Mouse (Mus musculus): ENCODE data around the gene Msi2. TPM values are rescaled to one million over a fixed set of nuclear protein-coding genes. Genes with fewer than 3 reads are reported as not detected.
A peak's percentile ranks its signal among the peaks of the same experiment; 100 is the strongest.

The Msi2 gene
- total and polyA plus RNA-seq, 2 experiments from 2014 or later = 26.9 to 133 TPM

DNA sequence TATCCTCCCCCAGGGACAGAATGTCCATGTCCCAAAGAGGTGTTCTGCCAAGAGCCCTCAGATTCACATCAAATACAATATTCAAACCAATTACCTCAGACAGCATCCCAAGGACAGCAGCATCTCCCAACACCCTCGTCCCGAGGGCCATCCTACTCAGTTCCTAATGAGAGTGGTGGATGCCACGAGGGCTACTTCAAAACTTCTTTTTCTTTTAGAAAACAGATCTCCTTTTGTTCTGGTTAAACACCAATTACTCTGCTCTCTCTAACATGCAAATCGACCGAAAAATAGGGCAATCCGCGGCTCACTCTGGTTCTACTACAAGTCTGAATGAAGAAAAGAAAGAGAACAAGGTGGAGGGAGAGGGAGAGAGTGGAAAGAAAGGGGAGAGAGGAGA, 73.6 kb downstream of the Msi2 start:
- Histone ChIP-seq H3K27ac (ENCODE audit: low read depth, low read length) (peak overlapping the region; percentile 51), H3K4me3 (ENCODE audit: low read depth, low read length) (no peak overlapping the region), H3K36me3 (ENCODE audit: insufficient read depth, low read length) (no peaks in the 10 kb centered on the region), H3K9ac (replicated peaks; ENCODE audit: low read length, poor library complexity, severe bottlenecking) (no peak overlapping the region), H3K4me2 (ENCODE audit: low read depth, low read length, poor library complexity, severe bottlenecking) (no peak overlapping the region), H3K9me3 (ENCODE audit: low read length) (no peaks in the 10 kb centered on the region), H3K27me3 (ENCODE audit: insufficient read depth, low read length) (no peaks in the 10 kb centered on the region), H3K4me1 (ENCODE audit: insufficient read depth, low read length) (peaks cover 14% of the 10 kb centered on the region)
- WGBS = 17% methylated on average over 7 of the region's 7 CpGs
- no peak for ATAC-seq (ENCODE audit: low FRiP score)
- no peak for TF ChIP-seq CTCF (IDR thresholded peaks at IDR 0.05)
- no peak for DNase-seq (ENCODE audit: low spot score)

DNA sequence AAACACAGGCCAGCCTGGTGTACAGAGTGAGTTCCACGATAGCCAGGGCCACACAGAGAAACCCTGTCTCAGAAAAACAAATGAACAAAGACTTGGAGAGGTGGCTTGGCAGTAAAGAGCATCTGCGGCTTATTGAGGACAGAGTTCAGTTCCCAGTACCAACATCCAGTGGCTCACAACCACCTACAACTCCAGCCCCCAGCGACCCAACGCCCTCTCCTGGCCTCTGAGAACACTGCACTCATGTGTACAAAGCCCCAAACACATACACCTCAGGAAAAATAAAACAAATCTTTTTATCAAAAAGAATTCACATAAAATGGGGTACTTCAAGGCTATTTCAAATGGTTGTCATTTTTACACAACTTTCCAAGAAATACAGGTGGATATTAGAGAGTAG, 78.5 kb downstream of the Msi2 start:
- H3K4me2 ChIP-seq (ENCODE audit: low read depth, low read length, poor library complexity, severe bottlenecking) = no peak overlapping the region
- WGBS = 66% methylated on average over 4 of the region's 4 CpGs
- H3K4me1 ChIP-seq (ENCODE audit: insufficient read depth, low read length) = peaks cover 4% of the 10 kb centered on the region; the same call in 1 of the 2 replicates
- peak; percentile 35 for TF ChIP-seq CTCF (IDR thresholded peaks at IDR 0.05)
- no peaks in the 10 kb centered on the region for H3K9me3 ChIP-seq (ENCODE audit: low read length)
- H3K4me3 ChIP-seq (ENCODE audit: low read depth, low read length) = no peak overlapping the region
- ATAC-seq (ENCODE audit: low FRiP score) (no peak), DNase-seq (ENCODE audit: low spot score) (no peak)
- no peak overlapping the region for H3K27ac ChIP-seq (ENCODE audit: low read depth, low read length)
- H3K27me3 ChIP-seq (ENCODE audit: insufficient read depth, low read length) = no peaks in the 10 kb centered on the region
- no peaks in the 10 kb centered on the region for H3K36me3 ChIP-seq (ENCODE audit: insufficient read depth, low read length)
- no peak overlapping the region for H3K9ac ChIP-seq (replicated peaks; ENCODE audit: low read length, poor library complexity, severe bottlenecking)

DNA sequence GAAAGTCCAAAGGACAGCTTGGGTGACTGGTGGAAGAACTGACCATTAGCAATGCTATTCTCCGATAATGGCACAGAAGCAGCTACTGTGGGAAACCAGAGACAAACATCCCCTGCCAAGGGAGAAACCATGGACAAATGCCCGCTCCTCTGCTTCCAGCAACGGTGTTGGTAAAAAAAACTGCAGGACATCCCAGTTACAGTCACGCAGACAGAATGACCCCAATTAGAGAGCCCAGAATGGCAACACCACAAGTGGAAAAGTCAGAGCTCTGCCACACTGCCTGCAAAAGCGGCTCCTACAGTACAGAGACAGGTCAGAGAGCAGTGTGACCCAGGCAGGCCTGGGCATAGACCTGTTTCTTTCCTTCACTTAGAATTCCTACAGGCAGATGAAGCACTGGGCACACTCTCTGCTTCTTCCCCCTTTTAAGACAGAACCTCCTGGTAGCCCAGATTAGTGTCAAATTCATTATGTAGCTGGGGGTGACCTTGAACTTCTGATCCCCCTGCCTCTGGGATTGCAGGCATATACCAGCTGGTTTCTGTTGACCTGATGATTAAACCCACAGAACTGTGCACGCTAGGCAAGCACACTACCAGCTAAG, 79.3 kb downstream of the Msi2 start:
- DNase-seq (ENCODE audit: low spot score) = no peak
- Histone ChIP-seq H3K4me1 (ENCODE audit: insufficient read depth, low read length) (peaks cover 5% of the 10 kb centered on the region; the same call in 1 of the 2 replicates), H3K9ac (replicated peaks; ENCODE audit: low read length, poor library complexity, severe bottlenecking) (no peak overlapping the region), H3K27ac (ENCODE audit: low read depth, low read length) (0 out of 2 replicates have a peak overlapping the region, but pooled peaks have one; percentile 12), H3K4me2 (ENCODE audit: low read depth, low read length, poor library complexity, severe bottlenecking) (no peak overlapping the region), H3K36me3 (ENCODE audit: insufficient read depth, low read length) (no peaks in the 10 kb centered on the region), H3K9me3 (ENCODE audit: low read length) (no peaks in the 10 kb centered on the region), H3K27me3 (ENCODE audit: insufficient read depth, low read length) (no peaks in the 10 kb centered on the region), H3K4me3 (ENCODE audit: low read depth, low read length) (no peak overlapping the region)
- WGBS = 77% methylated on average over 6 of the region's 6 CpGs
- no peak for ATAC-seq (ENCODE audit: low FRiP score)
- TF ChIP-seq CTCF (IDR thresholded peaks at IDR 0.05) = no peak

DNA sequence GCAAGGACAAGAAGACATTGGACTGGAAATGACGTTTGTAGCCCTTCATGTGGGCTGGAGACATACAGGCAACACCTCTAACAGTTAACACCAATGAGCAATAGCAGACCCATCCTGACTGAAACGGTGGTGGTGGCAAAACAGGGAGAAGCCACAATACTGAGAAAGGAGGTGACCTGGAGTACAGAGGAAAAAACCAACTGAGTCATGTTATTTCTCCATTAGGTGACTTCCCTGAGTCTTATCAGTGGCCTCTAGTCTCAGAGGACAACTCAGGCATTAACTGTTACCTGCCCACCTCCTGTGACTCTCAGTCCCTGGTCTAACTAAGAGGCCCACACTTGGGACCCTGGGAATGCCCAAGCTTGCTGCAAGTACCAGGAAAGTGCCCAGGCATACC, 80.1 kb downstream of the Msi2 start:
- 64% methylated on average over 2 of the region's 2 CpGs for WGBS
- 0 out of 2 replicates have a peak overlapping the region, but pooled peaks have one; percentile 12 for H3K27ac ChIP-seq (ENCODE audit: low read depth, low read length)
- TF ChIP-seq CTCF (IDR thresholded peaks at IDR 0.05) = no peak

DNA sequence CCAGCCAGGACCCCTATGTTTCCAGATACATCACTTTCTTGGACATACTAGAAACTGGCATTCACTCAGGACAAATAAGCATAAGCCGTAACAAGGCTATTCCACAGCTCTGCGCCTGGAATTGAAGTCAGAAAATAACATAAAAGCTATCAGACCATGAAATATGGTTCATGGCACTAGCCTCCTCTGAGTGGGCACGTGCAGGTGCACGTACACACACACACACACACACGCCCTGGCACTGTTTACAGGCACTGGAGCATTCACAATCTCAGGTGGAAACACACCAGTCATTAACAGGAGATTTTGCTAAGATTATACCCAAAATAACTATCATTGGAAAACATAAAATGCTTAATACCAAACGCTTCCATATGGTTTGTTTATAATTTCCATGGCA, 81.4 kb downstream of the Msi2 start:
- no peak overlapping the region for H3K9ac ChIP-seq (replicated peaks; ENCODE audit: low read length, poor library complexity, severe bottlenecking)
- no peaks in the 10 kb centered on the region for H3K36me3 ChIP-seq (ENCODE audit: insufficient read depth, low read length)
- no peak for TF ChIP-seq CTCF (IDR thresholded peaks at IDR 0.05)
- H3K27me3 ChIP-seq (ENCODE audit: insufficient read depth, low read length) = no peaks in the 10 kb centered on the region
- WGBS = 78% methylated on average over 6 of the region's 6 CpGs
- no peak overlapping the region for H3K4me3 ChIP-seq (ENCODE audit: low read depth, low read length)
- H3K4me1 ChIP-seq (ENCODE audit: insufficient read depth, low read length) = peaks cover 5% of the 10 kb centered on the region; the same call in 1 of the 2 replicates
- 0 out of 2 replicates have a peak overlapping the region, but pooled peaks have one; percentile 3 for H3K27ac ChIP-seq (ENCODE audit: low read depth, low read length)
- ATAC-seq (ENCODE audit: low FRiP score) (no peak), DNase-seq (ENCODE audit: low spot score) (no peak)
- H3K4me2 ChIP-seq (ENCODE audit: low read depth, low read length, poor library complexity, severe bottlenecking) = no peak overlapping the region
- no peaks in the 10 kb centered on the region for H3K9me3 ChIP-seq (ENCODE audit: low read length)

More for the DNA sequence above, 80.1 kb downstream of the Msi2 start:
- ATAC-seq (ENCODE audit: low FRiP score) (no peak), DNase-seq (ENCODE audit: low spot score) (no peak)
- H3K36me3 ChIP-seq (ENCODE audit: insufficient read depth, low read length) = no peaks in the 10 kb centered on the region
- H3K4me1 ChIP-seq (ENCODE audit: insufficient read depth, low read length) = peaks cover 5% of the 10 kb centered on the region; the same call in 1 of the 2 replicates
- H3K27me3 ChIP-seq (ENCODE audit: insufficient read depth, low read length) = no peaks in the 10 kb centered on the region
- H3K9ac ChIP-seq (replicated peaks; ENCODE audit: low read length, poor library complexity, severe bottlenecking) = no peak overlapping the region
- no peaks in the 10 kb centered on the region for H3K9me3 ChIP-seq (ENCODE audit: low read length)
- H3K4me3 ChIP-seq (ENCODE audit: low read depth, low read length) = no peak overlapping the region
- H3K4me2 ChIP-seq (ENCODE audit: low read depth, low read length, poor library complexity, severe bottlenecking) = no peak overlapping the region

DNA sequence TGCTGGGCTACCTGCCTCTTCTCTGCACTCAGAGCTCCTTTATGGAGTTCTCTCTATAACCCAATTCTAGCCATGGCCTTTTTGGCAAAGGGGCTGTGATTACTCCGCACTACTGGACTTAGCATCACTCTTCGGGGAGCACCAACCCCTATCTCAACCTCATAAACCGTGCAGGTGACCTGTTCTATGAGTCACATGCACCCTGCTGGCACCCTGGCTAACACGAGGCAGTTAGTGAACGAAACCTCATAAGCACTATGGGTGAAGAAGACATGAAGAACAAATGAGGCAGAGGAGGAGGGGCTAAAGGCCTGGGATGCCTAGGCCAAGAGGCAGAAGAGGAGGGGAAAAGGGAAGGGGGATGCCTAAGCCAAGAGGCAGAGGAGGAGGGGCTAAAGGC, 82.0 kb downstream of the Msi2 start:
- no peak for DNase-seq (ENCODE audit: low spot score)
- H3K9ac ChIP-seq (replicated peaks; ENCODE audit: low read length, poor library complexity, severe bottlenecking) = no peak overlapping the region
- no peak for TF ChIP-seq CTCF (IDR thresholded peaks at IDR 0.05)
- 0 out of 2 replicates have a peak overlapping the region, but pooled peaks have one; percentile 3 for H3K27ac ChIP-seq (ENCODE audit: low read depth, low read length)
- H3K4me1 ChIP-seq (ENCODE audit: insufficient read depth, low read length) = peaks cover 5% of the 10 kb centered on the region; the same call in 1 of the 2 replicates
- H3K27me3 ChIP-seq (ENCODE audit: insufficient read depth, low read length) = no peaks in the 10 kb centered on the region
- no peak overlapping the region for H3K4me3 ChIP-seq (ENCODE audit: low read depth, low read length)
- ATAC-seq (ENCODE audit: low FRiP score) = no peak
- no peaks in the 10 kb centered on the region for H3K9me3 ChIP-seq (ENCODE audit: low read length)
- WGBS = 86% methylated on average over 5 of the region's 5 CpGs
- H3K36me3 ChIP-seq (ENCODE audit: insufficient read depth, low read length) = no peaks in the 10 kb centered on the region
- no peak overlapping the region for H3K4me2 ChIP-seq (ENCODE audit: low read depth, low read length, poor library complexity, severe bottlenecking)
